Mouse (Mus musculus) embryonic facial prominence, embryonic 12.5 days (tissue): ENCODE measurements around the gene Zc3h10. TPM values are rescaled to one million over a fixed set of nuclear protein-coding genes. Genes with fewer than 3 reads are reported as not detected.

Experiments used
- ATAC-seq: fragments of 200-750 bp; cut with Nextera tagmentation; 2 replicates; pipeline ENCODE4 v1.8.0; 2017; ENCODE audit not compliant: insufficient number of reproducible peaks, insufficient read depth, low FRiP score, low TSS enrichment
- H3K27ac ChIP-seq: fragments of 300-500 bp; sonication (generic); 2 replicates; pipeline ENCODE4 v1.5.1; 2016; ENCODE audit warnings: mild to moderate bottlenecking
- H3K27me3 ChIP-seq: fragments of 300-500 bp; sonication (generic); 2 replicates; pipeline ENCODE4 v1.6.1; 2016; ENCODE audit warnings: mild to moderate bottlenecking, moderate library complexity
- H3K36me3 ChIP-seq: fragments of 300-500 bp; sonication (generic); 2 replicates; pipeline ENCODE4 v1.6.1; 2016; ENCODE audit warnings: mild to moderate bottlenecking
- H3K4me1 ChIP-seq: fragments of 300-500 bp; sonication (generic); 2 replicates; pipeline ENCODE4 v1.6.1; 2016
- H3K4me2 ChIP-seq: fragments of 300-500 bp; sonication (generic); replicated peaks from 2 replicates; pipeline ENCODE4 v1.6.1; 2016; ENCODE audit warnings: mild to moderate bottlenecking, moderate library complexity
- H3K4me3 ChIP-seq: fragments of 300-500 bp; sonication (generic); 2 replicates; pipeline ENCODE4 v1.5.1; 2016; ENCODE audit warnings: mild to moderate bottlenecking
- H3K9ac ChIP-seq: fragments of 300-500 bp; sonication (generic); 2 replicates; pipeline ENCODE4 v1.6.1; 2016; ENCODE audit warnings: mild to moderate bottlenecking, moderate library complexity
- H3K9me3 ChIP-seq: fragments of 300-500 bp; sonication (generic); 2 replicates; pipeline ENCODE4 v1.6.1; 2016; ENCODE audit warnings: mild to moderate bottlenecking, moderate library complexity
- WGBS: fragments of 180-500 bp; shearing (Covaris S2); methylation state at CpG from one replicate; pipeline ENCODE4 v1.1.7; 2016; 5-methylcytosine and 5-hydroxymethylcytosine counted together
- polyA plus RNA-seq: library from polyadenylated mRNA; unstranded; fragments of >200 nt; fragmentation: Nextera tagmentation; extraction: Ambion mirVana; gene quantifications from 2 replicates; pipeline ENCODE4 v1.2.1, GENCODE M21; 2016

The Zc3h10 gene
- polyA plus RNA-seq = 18.8 and 19.4 TPM in 2 replicates

DNA sequence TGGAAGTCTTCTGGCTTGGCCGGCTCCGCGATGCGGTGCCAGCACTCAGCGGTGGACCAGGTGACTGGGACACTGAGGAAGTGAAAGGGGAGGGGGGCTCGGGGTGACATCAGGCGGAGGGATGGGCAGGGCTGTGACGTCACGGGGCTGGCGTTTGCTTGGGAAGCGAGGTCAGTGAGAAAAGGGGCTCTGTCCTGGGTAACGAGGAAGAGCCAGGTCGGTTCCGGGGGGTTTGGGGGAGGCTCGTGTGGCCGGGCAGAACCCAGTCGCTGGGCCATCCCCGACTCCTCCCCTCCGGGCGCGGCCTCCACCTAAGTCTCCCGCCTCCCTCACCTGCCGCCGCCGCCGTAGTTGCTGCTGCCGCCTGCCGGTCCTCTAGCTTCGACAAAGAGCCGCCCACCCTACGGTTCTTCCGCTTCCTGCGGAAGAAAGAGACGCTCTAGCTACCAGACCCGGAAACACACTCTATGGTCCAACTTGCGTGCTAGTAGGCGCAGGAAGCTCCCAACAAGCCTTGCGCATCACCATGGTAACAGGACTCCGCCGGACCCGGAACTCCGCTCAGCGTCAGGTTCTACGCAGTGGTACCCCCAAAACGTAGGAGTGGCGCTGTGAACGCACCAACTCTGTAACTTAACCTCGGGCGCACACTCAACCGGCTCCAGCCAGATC lies at the start of gene Zc3h10:
Gene Zc3h10 (minus strand): TSS at position 414 of the 672 bp plus-strand sequence.
- peaks cover 8% of the 10 kb centered on the region for H3K4me1 ChIP-seq
- H3K27ac ChIP-seq = peak within 1 kb of the TSS; percentile 98
- H3K4me3 ChIP-seq = peak within 1 kb of the TSS; percentile 53
- ATAC-seq = peak; percentile 80
- WGBS = under 1% methylated on average over 47 of the region's 50 CpGs
- H3K9ac ChIP-seq = peak within 1 kb of the TSS; percentile 76
- no peaks in the 10 kb centered on the region for H3K9me3 ChIP-seq
- no peaks in the 10 kb centered on the region for H3K27me3 ChIP-seq
- H3K4me2 ChIP-seq = peak within 1 kb of the TSS; percentile 80
- H3K36me3 ChIP-seq = peaks cover 28% of the 10 kb centered on the region

DNA sequence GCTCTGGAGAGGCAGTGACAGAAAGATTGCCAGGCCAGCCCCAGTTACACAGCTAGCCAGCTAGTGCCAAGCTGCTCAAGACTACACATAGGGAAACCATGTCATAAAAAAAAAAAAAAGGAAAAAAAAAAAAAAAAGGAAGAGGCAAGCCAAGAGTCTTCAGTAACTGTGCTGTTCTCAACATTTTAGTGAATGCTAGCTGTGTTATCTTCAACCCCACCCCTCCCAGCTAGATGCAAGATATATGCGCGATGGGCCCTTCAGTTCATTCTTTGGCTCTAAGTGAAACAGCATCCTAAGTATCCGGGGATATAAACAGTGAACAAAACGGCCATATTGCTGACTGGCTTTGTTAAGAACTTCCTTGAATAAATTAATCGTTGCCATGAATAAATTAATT lies 45.2 kb upstream of the Zc3h10 start:
- Histone ChIP-seq H3K36me3 (no peaks in the 10 kb centered on the region), H3K4me2 (no peak overlapping the region), H3K4me3 (no peak overlapping the region), H3K4me1 (peaks cover 9% of the 10 kb centered on the region; the same call in 1 of the 2 replicates), H3K27ac (no peak overlapping the region), H3K9me3 (no peaks in the 10 kb centered on the region), H3K9ac (no peak overlapping the region), H3K27me3 (peaks cover 19% of the 10 kb centered on the region)
- WGBS = 84% methylated on average over 5 of the region's 5 CpGs
- no peak for ATAC-seq

DNA sequence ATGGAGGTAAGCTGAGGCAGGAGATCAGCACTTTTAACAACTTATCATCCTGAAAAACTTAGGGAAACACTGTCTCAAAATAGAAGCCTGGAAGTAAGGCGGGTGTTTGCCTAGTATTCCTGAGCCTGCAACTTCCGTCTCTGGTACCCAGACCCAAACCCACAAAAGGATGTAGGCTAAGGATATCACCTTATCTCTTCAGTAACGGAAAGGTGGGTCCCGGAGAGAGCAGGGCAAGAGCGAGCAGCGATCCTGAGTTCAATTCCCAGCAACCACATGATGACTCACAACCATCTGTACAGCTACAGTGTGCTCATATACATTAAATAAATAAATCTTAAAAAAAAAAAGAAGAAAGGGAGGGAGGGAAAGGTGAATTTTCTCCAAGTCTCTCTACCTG lies 43.9 kb upstream of the Zc3h10 start:
- Histone ChIP-seq H3K36me3 (no peaks in the 10 kb centered on the region), H3K9ac (no peak overlapping the region), H3K27ac (no peak overlapping the region), H3K27me3 (peaks cover 33% of the 10 kb centered on the region), H3K4me3 (no peak overlapping the region), H3K4me1 (peaks cover 12% of the 10 kb centered on the region; the same call in 1 of the 2 replicates), H3K4me2 (no peak overlapping the region), H3K9me3 (no peaks in the 10 kb centered on the region)
- no peak for ATAC-seq
- 89% methylated on average over 6 of the region's 6 CpGs for WGBS

- no peaks in the 10 kb centered on the region for H3K9me3 ChIP-seq
- H3K27me3 ChIP-seq = peaks cover 42% of the 10 kb centered on the region
- under 1% methylated on average over 43 of the region's 43 CpGs for WGBS
- H3K9ac ChIP-seq = peak overlapping the region; percentile 34; the same call in 1 of the 2 replicates
- H3K4me3 ChIP-seq = peak overlapping the region; percentile 54
- no peaks in the 10 kb centered on the region for H3K36me3 ChIP-seq
- peak overlapping the region; percentile 87 for H3K27ac ChIP-seq
- peaks cover 12% of the 10 kb centered on the region; the same call in 1 of the 2 replicates for H3K4me1 ChIP-seq
- ATAC-seq = 0 out of 2 replicates have a peak, but pooled peaks have one; percentile 39
- H3K4me2 ChIP-seq = peak overlapping the region; percentile 95
Observed at GRCm38 (mm10) chr10:128590193-128590690, 42.7 kb upstream of the Zc3h10 start.

DNA sequence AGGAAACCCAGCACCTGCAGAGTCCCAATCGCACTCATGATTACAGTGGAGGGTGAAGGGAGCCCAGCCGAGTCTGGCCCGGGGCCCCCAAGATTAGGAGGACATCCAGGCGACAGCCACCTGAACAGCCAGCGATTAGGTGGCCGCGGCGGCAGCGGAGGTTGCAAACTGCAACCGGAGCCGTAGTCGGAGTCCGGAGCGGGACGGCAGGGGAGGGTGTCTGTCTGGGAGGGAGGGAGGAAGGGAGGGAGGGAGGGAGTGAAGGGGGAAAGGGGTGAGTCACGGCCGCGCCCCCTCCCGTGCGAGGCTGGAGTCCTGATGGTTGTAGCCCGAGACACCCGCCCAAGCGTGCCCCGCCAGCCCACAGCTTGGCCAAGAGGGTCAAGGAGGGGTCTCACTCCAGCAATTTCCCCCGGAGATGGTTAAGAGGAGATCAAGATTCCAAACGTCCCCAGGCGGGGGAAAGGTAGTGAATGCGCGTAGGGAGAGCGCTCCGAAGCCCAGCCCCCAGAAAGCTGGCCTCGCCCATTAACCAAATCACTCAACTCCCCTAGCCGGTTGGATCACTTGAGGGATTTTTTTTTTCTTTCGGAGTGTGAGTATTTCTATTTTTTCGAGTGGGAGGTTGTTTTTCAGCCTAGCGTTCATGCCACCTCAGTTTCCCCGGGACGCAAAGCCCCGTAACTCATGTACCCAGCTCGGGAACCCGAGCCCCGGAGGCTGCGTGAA lies 42.1 kb upstream of the Zc3h10 start, which contains the start of gene Erbb3:
Gene Erbb3 (minus strand): TSS at position 189 of the 729 bp plus-strand sequence.
- Histone ChIP-seq H3K4me2 (peak within 1 kb of the TSS; percentile 95), H3K9ac (peak within 1 kb of the TSS; percentile 39), H3K36me3 (no peaks in the 10 kb centered on the region), H3K4me1 (peaks cover 12% of the 10 kb centered on the region; the same call in 1 of the 2 replicates), H3K9me3 (no peaks in the 10 kb centered on the region), H3K4me3 (peak within 1 kb of the TSS; percentile 54), H3K27ac (peak within 1 kb of the TSS; percentile 87), H3K27me3 (peaks cover 42% of the 10 kb centered on the region)
- peak; percentile 53; the same call in 1 of the 2 replicates for ATAC-seq
- under 1% methylated on average over 41 of the region's 43 CpGs for WGBS

GRCm38 (mm10) chr10:128588775-128589463 lies 41.3 kb upstream of the Zc3h10 start:
- 2% methylated on average over 23 of the region's 23 CpGs for WGBS
- no peaks in the 10 kb centered on the region for H3K36me3 ChIP-seq
- peak overlapping the region; percentile 87 for H3K27ac ChIP-seq
- H3K4me1 ChIP-seq = peaks cover 12% of the 10 kb centered on the region; the same call in 1 of the 2 replicates
- H3K9ac ChIP-seq = peak overlapping the region; percentile 39
- no peaks in the 10 kb centered on the region for H3K9me3 ChIP-seq
- peak overlapping the region; percentile 95 for H3K4me2 ChIP-seq
- ATAC-seq = peak; percentile 7; the same call in 1 of the 2 replicates
- peaks cover 45% of the 10 kb centered on the region for H3K27me3 ChIP-seq
- peak overlapping the region; percentile 54 for H3K4me3 ChIP-seq

GRCm38 (mm10) chr10:128588136-128588535 lies 40.6 kb upstream of the Zc3h10 start:
- peaks cover 12% of the 10 kb centered on the region for H3K4me1 ChIP-seq
- WGBS = 12% methylated on average over 1 of the region's 1 CpGs

GRCm38 (mm10) chr10:128587697-128588096 lies 40.1 kb upstream of the Zc3h10 start:
- H3K4me2 ChIP-seq = peak overlapping the region; percentile 95
- no peak for ATAC-seq
- H3K9me3 ChIP-seq = no peaks in the 10 kb centered on the region
- peaks cover 46% of the 10 kb centered on the region for H3K27me3 ChIP-seq
- peak overlapping the region; percentile 54 for H3K4me3 ChIP-seq
- H3K27ac ChIP-seq = peak overlapping the region; percentile 32
- H3K9ac ChIP-seq = peak overlapping the region; percentile 10; the same call in 1 of the 2 replicates
- WGBS = 27% methylated on average over 8 of the region's 8 CpGs
- H3K4me1 ChIP-seq = peaks cover 12% of the 10 kb centered on the region
- H3K36me3 ChIP-seq = no peaks in the 10 kb centered on the region

More at GRCm38 (mm10) chr10:128588136-128588535, 40.6 kb upstream of the Zc3h10 start:
- no peak for ATAC-seq
- Histone ChIP-seq H3K27ac (peak overlapping the region; percentile 32; the same call in 1 of the 2 replicates), H3K36me3 (no peaks in the 10 kb centered on the region), H3K4me2 (peak overlapping the region; percentile 95), H3K9ac (peak overlapping the region; percentile 10; the same call in 1 of the 2 replicates), H3K27me3 (peaks cover 46% of the 10 kb centered on the region), H3K9me3 (no peaks in the 10 kb centered on the region), H3K4me3 (peak overlapping the region; percentile 54)

DNA sequence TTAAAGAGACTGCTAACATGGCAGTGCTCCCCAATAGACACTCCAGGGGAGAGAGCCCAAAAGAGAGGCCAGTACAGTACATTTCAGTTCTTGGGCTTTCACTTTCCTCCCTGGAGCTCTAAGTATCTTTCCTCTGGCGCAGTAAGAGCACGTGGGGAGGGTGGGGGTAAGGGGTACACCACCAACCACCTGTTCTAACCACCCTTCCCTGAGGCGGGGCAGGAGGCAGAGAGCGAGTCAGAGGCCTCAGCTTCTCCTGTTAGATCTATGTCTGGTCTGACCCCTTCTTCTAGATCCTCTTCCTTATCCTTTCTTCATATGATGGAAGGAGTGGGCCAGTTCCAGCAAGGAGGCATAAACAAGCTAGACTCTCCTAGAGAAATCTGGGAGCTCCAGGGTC lies 39.5 kb upstream of the Zc3h10 start:
- Histone ChIP-seq H3K27ac (peak overlapping the region; percentile 32; the same call in 1 of the 2 replicates), H3K4me2 (peak overlapping the region; percentile 95), H3K4me3 (peak overlapping the region; percentile 54; the same call in 1 of the 2 replicates), H3K4me1 (peaks cover 12% of the 10 kb centered on the region), H3K9me3 (no peaks in the 10 kb centered on the region), H3K36me3 (no peaks in the 10 kb centered on the region), H3K9ac (peak overlapping the region; percentile 11; the same call in 1 of the 2 replicates), H3K27me3 (peaks cover 46% of the 10 kb centered on the region)
- ATAC-seq = no peak
- whole genome bisulfite sequencing = 28% methylated on average over 4 of the region's 4 CpGs

DNA sequence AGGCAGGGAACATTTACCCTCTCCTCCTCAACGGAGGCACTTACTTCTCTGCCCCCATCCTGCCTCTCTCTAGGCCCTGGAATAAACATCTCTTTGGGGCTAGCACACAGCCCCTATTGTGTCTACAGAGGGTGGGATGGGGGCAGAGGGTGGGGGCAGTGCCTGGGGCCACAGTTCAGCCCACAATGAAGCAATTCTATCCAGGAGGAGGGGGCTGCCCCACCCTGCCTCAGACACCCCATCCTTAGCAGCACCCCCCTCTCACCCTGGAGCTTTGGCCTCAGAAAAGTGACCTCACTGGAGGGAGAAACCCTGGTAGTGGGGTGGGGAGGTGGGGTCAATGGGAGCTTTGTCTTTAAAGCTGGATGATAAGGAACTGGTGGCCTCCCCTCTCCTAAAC lies 39.0 kb upstream of the Zc3h10 start:
- peaks cover under 1% of the 10 kb centered on the region; the same call in 1 of the 2 replicates for H3K36me3 ChIP-seq
- 0 out of 2 replicates have a peak overlapping the region, but pooled peaks have one; percentile 11 for H3K9ac ChIP-seq
- peaks cover 46% of the 10 kb centered on the region for H3K27me3 ChIP-seq
- peak overlapping the region; percentile 32; the same call in 1 of the 2 replicates for H3K27ac ChIP-seq
- H3K9me3 ChIP-seq = no peaks in the 10 kb centered on the region
- WGBS = 0% methylated on average over 1 of the region's 1 CpGs
- peak overlapping the region; percentile 95 for H3K4me2 ChIP-seq
- H3K4me3 ChIP-seq = no peak overlapping the region
- peak; percentile 7; the same call in 1 of the 2 replicates for ATAC-seq
- peaks cover 12% of the 10 kb centered on the region for H3K4me1 ChIP-seq

DNA sequence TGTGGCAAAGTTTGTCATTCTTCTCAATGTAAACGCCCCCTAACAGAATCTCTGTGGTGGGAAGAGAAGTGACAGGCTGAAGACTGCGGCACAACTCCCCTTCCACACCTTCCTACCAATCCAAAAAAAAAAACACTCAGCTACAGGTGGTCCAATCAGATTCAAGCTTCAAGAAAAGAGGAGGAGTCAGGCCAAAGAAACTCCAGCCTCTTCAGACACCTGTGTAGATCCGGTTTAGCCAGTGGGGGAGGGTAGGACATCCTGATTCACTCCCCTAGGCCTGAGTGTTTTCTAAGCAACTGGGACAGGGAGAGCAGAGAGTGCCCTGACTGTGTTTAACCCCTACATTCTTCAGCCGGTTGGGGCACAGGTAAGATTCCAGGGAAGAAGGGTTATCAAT lies 36.8 kb upstream of the Zc3h10 start:
- H3K9me3 ChIP-seq = no peaks in the 10 kb centered on the region
- H3K27ac ChIP-seq = no peak overlapping the region
- WGBS = 12% methylated on average over 4 of the region's 4 CpGs
- peaks cover 12% of the 10 kb centered on the region for H3K4me1 ChIP-seq
- H3K4me3 ChIP-seq = no peak overlapping the region
- no peak for ATAC-seq
- H3K4me2 ChIP-seq = no peak overlapping the region
- H3K9ac ChIP-seq = no peak overlapping the region
- H3K27me3 ChIP-seq = peaks cover 43% of the 10 kb centered on the region
- peaks cover 6% of the 10 kb centered on the region; the same call in 1 of the 2 replicates for H3K36me3 ChIP-seq
